Mouse (Mus musculus) lung, postnatal 0 days (tissue): ENCODE data around the gene Dffa.

ENCODE experiments used
- CTCF ChIP-seq: IDR thresholded peaks from 2 replicates; pipeline ENCODE4 v1.5.1; 2016; ENCODE audit warnings: antibody characterized with exemption, mild to moderate bottlenecking
- EP300 ChIP-seq: IDR thresholded peaks from 2 replicates; pipeline ENCODE4 v1.6.1; 2016; ENCODE audit warnings: antibody characterized with exemption, mild to moderate bottlenecking, control low read depth

GRCm38 (mm10) chr4:149085381-149085780 is 18.6 kb upstream of the Dffa start:
- TF ChIP-seq CTCF (no peak), EP300 (no peak)
